Mouse (Mus musculus) cerebellum, adult 2 months (tissue): ENCODE measurements around the gene Kctd13. TPM values are rescaled to one million over a fixed set of nuclear protein-coding genes. Genes with fewer than 3 reads are reported as not detected.
"Not testable (repeated sequence)": the region's sequence is repeated elsewhere in the genome, so short reads cannot be mapped to it uniquely, and the experiment has no call there.

Source experiments
- DNase-seq, 2 experiments: peaks; one replicate each; pipeline ENCODE4 v3.0.0; 2021
- H3K27ac ChIP-seq: fragments of 200-500 bp; 2 replicates; pipeline ENCODE4 v1.5.1; 2012; ENCODE audit warnings: low read length, control low read depth, inconsistent platforms; ENCODE audit not compliant: insufficient read depth
- H3K27me3 ChIP-seq: fragments of 200-500 bp; 2 replicates; pipeline ENCODE4 v1.6.1; 2012; ENCODE audit warnings: inconsistent platforms, mild to moderate bottlenecking, low read length, moderate library complexity; ENCODE audit not compliant: control insufficient read depth, insufficient read depth
- H3K4me1 ChIP-seq: fragments of 200-500 bp; 2 replicates; pipeline ENCODE4 v1.6.1; 2011; ENCODE audit warnings: low read length; ENCODE audit not compliant: control insufficient read depth, insufficient read depth
- H3K4me3 ChIP-seq: fragments of 200-500 bp; replicated peaks from 2 replicates; pipeline ENCODE3; 2011; ENCODE audit warnings: mild to moderate bottlenecking, low read depth, low read length, control low read depth; ENCODE audit not compliant: insufficient read depth
- CTCF ChIP-seq: fragments of 200-500 bp; IDR thresholded peaks from 2 replicates; pipeline ENCODE4 v1.5.1; 2011; ENCODE audit warnings: low read depth, mild to moderate bottlenecking, control low read depth, low read length, moderate library complexity, borderline replicate concordance; ENCODE audit not compliant: insufficient read depth
- POLR2A ChIP-seq: fragments of 200-500 bp; IDR thresholded peaks from 2 replicates; pipeline ENCODE4 v1.6.1; 2011; ENCODE audit warnings: low read length, control low read depth, borderline replicate concordance; ENCODE audit not compliant: insufficient read depth
- WGBS: fragments of 180-500 bp; shearing (Covaris S2); methylation state at CpG from one replicate; pipeline ENCODE4 v1.1.7; 2018; 5-methylcytosine and 5-hydroxymethylcytosine counted together
- polyA plus RNA-seq: library from polyadenylated mRNA; depleted of rRNA; stranded (reverse); fragments of >200 nt; gene quantifications from 2 replicates; pipeline ENCODE4 v1.2.3, GENCODE M21; 2012

The Kctd13 gene
- polyA plus RNA-seq, 1 experiment: 140 TPM

DNA sequence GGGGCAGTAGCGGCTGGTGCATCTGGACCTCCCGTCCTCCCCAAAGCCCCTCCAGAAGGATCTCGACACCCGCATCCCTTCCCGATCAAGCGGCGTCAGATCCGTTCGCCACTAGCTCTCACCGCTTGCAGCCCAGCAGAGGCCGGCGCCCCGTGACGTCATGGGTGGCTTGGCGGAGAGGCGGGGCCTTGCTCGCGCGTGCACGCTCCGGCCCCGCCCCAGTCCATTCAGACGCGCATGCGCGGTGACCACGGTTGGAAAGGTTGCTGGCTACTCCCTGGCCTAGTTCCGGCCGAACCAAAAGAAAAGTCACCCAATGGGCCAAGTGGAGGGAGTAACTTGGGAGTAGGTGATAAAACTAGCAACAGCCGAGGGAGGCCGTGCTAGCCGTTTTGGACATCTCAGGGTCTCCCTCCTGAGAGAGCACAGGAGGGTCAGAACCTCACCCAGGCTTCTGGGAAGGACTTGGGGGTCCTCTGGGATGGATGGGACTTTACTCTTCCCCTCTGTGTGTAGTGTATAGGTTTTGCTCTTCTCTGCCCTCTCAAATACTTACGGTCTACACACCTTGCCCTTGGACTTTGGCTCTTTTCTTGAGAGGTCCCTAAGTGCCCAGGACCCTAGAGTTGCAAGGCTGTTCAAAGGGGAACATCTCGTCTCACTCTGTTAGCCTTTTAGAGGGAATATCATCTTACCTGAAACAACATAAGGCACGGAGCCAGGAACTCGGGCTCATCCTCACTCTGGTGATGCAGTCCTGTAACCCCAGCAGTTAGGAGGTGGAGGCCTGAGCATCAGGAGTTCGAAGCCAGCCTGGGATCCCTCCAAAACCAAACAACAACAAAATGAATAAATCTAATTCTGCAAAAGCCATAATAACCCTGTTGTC lies 30.3 kb upstream of the Kctd13 start:
- TF ChIP-seq POLR2A (peak; percentile 99), CTCF (no peak)
- Histone ChIP-seq H3K4me1 (no peaks in the 10 kb centered on the region; the same call in 1 of the 2 replicates), H3K27ac (peak overlapping the region; percentile 94), H3K27me3 (no peaks in the 10 kb centered on the region), H3K4me3 (peak overlapping the region; percentile 86)
- 11% methylated on average over 37 of the region's 37 CpGs for WGBS
- peak; percentile 96 to 98 for DNase-seq

DNA sequence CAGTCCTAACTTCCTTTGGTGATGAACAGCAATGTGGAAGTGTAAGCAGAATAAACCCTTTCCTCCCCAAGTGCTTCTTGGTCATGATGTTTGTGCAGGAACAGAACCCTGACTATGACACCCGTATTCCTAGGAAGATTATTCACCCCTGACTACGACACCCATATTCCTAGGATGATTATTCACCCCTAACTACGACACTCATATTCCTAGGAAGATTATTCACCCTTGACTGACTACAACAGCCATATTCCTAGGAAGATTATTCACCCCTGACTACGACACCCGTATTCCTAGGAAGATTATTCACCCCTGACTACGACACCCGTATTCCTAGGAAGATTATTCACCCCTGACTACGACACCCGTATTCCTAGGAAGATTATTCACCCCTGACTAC lies 28.9 kb upstream of the Kctd13 start:
- not testable (repeated sequence) for H3K27me3 ChIP-seq, DNase-seq, H3K4me1 ChIP-seq, H3K27ac ChIP-seq, H3K4me3 ChIP-seq
- 95% methylated on average over 8 of the region's 9 CpGs for WGBS

DNA sequence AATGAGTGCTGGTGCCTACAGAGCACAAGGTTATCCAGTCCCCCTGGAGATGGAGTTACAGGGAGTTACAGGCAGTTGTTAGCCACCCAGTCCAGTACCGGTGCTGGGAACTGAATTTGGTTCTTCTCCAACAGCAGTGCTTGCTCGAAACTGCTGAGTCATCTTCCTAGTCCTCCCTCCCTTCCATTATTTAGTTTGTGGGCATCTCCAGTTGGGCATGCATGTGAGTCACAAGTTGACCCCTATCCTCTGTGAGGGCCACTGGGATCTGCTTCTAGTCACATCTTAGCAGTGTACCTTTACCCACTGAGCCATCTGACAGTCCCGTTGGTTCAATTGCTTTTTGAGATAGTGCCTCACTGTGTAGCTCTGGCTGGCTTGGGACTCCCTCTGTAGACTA lies 23.1 kb upstream of the Kctd13 start:
- no peak for TF ChIP-seq POLR2A
- no peak for TF ChIP-seq CTCF
- no peaks in the 10 kb centered on the region for H3K27me3 ChIP-seq
- H3K4me1 ChIP-seq: no peaks in the 10 kb centered on the region
- WGBS: 59% methylated on average over 3 of the region's 3 CpGs
- H3K4me3 ChIP-seq: no peak overlapping the region
- no peak for DNase-seq
- no peak overlapping the region for H3K27ac ChIP-seq

DNA sequence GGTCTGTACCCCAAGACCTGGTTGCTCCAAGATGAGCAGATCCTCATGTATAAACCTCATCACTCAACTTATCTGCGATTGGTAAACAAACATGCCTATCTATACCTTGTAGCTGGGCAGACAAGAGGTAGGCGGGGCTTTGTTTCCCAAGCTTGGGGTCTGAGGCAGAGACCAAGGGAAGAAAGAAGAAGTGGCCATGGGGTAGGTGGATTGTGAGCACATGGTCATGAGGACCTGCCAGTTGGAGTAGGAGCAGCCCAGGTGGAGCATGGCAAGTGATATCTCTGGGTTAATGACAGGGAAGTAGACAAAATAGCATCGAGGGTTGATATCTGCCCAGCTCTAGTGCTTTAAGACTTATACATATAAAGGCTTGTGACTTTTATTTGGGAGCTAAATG lies 13.8 kb upstream of the Kctd13 start:
- Histone ChIP-seq H3K27me3 (no peaks in the 10 kb centered on the region), H3K4me3 (no peak overlapping the region), H3K4me1 (no peaks in the 10 kb centered on the region), H3K27ac (no peak overlapping the region)
- no peak for DNase-seq
- WGBS: 90% methylated on average over 3 of the region's 3 CpGs
- TF ChIP-seq CTCF: no peak
- no peak for TF ChIP-seq POLR2A

DNA sequence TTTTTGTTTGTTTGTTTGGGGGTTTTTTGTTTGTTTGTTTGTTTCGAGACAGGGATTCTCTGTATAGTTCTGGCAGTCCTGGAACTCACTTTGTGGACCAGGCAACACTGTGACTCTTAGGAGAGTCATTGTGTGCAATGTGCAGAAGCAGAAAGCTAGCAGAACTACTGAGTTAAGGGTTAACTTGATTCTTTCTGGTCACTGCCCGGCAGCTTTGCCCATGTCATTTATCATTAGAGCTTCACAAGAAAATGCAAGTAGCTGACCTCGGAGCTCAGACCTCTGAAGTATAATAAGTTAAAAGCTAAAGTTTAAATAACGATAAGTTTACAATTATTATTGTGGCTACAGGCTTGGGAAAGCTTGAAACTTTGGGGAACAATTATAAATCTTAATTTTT lies 10.3 kb upstream of the Kctd13 start:
- not testable (repeated sequence) for DNase-seq

DNA sequence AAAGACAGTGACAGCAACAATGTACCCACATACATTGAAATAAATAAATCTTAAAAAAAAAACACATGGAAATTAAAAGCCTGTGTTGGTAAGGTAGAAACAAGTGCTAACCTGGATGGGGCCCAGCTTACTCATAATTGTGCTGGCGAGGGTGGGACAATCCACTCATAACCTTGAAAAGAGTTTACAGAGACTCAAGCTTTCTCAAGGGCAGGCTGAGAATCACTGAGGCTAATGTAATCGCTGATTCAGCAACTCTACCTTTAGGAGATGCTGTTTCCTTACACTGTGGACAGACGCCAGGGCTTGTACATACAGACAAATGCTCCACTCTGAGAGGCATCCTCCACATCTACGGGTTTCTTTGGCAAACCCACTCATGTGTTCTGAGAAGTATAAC lies 8.7 kb upstream of the Kctd13 start:
- WGBS: 82% methylated on average over 4 of the region's 4 CpGs
- no peak overlapping the region for H3K4me3 ChIP-seq
- no peaks in the 10 kb centered on the region for H3K27me3 ChIP-seq
- no peak overlapping the region for H3K27ac ChIP-seq
- no peaks in the 10 kb centered on the region for H3K4me1 ChIP-seq
- no peak for DNase-seq
- TF ChIP-seq POLR2A: no peak
- TF ChIP-seq CTCF: no peak

More for the DNA sequence above, 10.3 kb upstream of the Kctd13 start:
- H3K4me3 ChIP-seq, H3K27ac ChIP-seq, H3K27me3 ChIP-seq, H3K4me1 ChIP-seq: not testable (repeated sequence)
- 50% methylated on average over 4 of the region's 4 CpGs for WGBS

DNA sequence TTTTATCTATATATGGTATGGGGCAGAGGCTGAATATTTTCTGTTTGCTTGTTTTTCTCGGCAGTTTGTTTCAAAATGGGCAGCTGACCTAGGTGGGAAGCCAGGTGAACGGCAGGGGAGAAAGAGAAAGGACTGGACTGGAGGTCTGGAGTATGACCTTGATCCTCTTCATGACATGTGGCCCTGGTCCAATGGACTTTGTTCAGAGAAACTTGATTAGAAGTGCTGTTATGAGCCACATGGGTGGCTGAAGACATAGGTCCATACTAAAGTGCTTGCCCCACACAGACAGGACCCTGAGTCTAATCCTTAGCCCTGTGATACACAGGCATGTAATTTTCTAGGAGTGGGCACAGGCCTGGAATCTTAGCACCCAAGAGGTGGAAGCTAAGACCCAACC lies 7.1 kb upstream of the Kctd13 start:
- Histone ChIP-seq H3K4me1 (no peaks in the 10 kb centered on the region), H3K27ac (no peak overlapping the region), H3K27me3 (no peaks in the 10 kb centered on the region), H3K4me3 (no peak overlapping the region)
- WGBS: 85% methylated on average over 2 of the region's 2 CpGs
- DNase-seq: no peak
- TF ChIP-seq CTCF (no peak), POLR2A (no peak)

DNA sequence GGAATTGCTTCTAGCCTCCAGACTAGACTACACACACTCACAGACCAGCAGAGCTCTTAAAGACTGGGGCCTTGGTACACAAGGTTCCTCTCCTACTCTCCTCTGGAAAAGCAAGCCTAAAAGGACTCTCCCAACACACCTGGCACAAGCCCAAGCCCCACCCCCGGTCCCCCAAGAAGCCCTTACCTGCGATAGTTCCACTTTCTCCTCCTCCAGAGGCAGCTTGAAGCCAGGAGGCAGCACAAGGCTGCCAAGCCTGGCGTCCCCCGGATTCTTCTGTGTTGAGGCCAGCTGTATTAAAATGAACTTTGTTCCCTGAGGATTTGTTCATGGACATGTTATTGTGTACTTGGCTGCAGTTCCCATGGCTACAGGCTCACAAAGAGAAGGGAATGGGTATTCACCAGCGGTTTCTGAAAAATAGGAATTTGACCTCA lies 6.0 kb upstream of the Kctd13 start, which contains the start of gene Tmem219:
Gene Tmem219 (minus strand): TSS at position 294 of the 437 bp plus-strand sequence.
- no peaks in the 10 kb centered on the region for H3K27me3 ChIP-seq
- peak within 1 kb of the TSS; percentile 76; the same call in 1 of the 2 replicates for H3K27ac ChIP-seq
- TF ChIP-seq CTCF (no peak), POLR2A (no peak)
- WGBS: 17% methylated on average over 5 of the region's 5 CpGs
- H3K4me1 ChIP-seq: no peaks in the 10 kb centered on the region
- no peak for DNase-seq
- no peak within 1 kb of the TSS for H3K4me3 ChIP-seq
